Mouse (Mus musculus): Measurements from ENCODE around the gene Impad1.

- TF ChIP-seq CTCF (IDR thresholded peaks at IDR 0.05; ENCODE audit: extremely low read depth, insufficient read depth, low read length) (no peak), POLR2A (IDR thresholded peaks at IDR 0.05; ENCODE audit: extremely low read depth, insufficient read depth, low read length) (no peak)
Measured at GRCm38 (mm10) chr4:4785169-4785568, 8.0 kb downstream of the Impad1 start.

Data from cortical plate, adult 2 months (tissue).